Mouse (Mus musculus) liver, adult 2 months (tissue): Measurements from ENCODE around the gene Grik5. TPM values are rescaled to one million over a fixed set of nuclear protein-coding genes. Genes with fewer than 3 reads are reported as not detected.
A peak's percentile ranks its signal among the peaks of the same experiment; 100 is the strongest.

Experiments
- DNase-seq: peaks from one replicate; pipeline ENCODE4 v3.0.0-alpha.2; 2011; ENCODE audit warnings: low read depth, low spot score; ENCODE audit errors: extremely low read depth
- H3K27ac ChIP-seq: fragments of 200-500 bp; replicated peaks from 2 replicates; pipeline ENCODE4 v1.5.1; 2012; ENCODE audit warnings: low read depth, mild to moderate bottlenecking, control low read depth, inconsistent platforms, low read length; ENCODE audit not compliant: insufficient read depth
- H3K27me3 ChIP-seq: fragments of 200-500 bp; 2 replicates; pipeline ENCODE4 v1.6.1; 2012; ENCODE audit warnings: mild to moderate bottlenecking, moderate library complexity, low read length, inconsistent platforms; ENCODE audit not compliant: control insufficient read depth, insufficient read depth
- H3K36me3 ChIP-seq: fragments of 200-500 bp; 2 replicates; pipeline ENCODE4 v1.6.1; 2012; ENCODE audit warnings: low read length, inconsistent platforms; ENCODE audit not compliant: control insufficient read depth, insufficient read depth
- H3K4me1 ChIP-seq: fragments of 200-500 bp; 2 replicates; pipeline ENCODE4 v1.6.1; 2011; ENCODE audit warnings: low read length; ENCODE audit not compliant: control insufficient read depth, insufficient read depth
- H3K4me3 ChIP-seq: fragments of 200-500 bp; 2 replicates; pipeline ENCODE4 v1.5.1; 2011; ENCODE audit warnings: low read depth, mild to moderate bottlenecking, control low read depth, low read length, moderate library complexity; ENCODE audit not compliant: insufficient read depth
- H3K79me2 ChIP-seq: fragments of 200-500 bp; 2 replicates; pipeline ENCODE4 v1.6.1; 2012; ENCODE audit warnings: inconsistent platforms, mild to moderate bottlenecking, low read length, moderate library complexity; ENCODE audit not compliant: control insufficient read depth, insufficient read depth
- H3K9ac ChIP-seq: fragments of 200-500 bp; 2 replicates; pipeline ENCODE4 v1.6.1; 2012; ENCODE audit warnings: low read depth, mild to moderate bottlenecking, control low read depth, inconsistent platforms, low read length
- CTCF ChIP-seq: fragments of 200-500 bp; IDR thresholded peaks from 2 replicates; pipeline ENCODE4 v1.5.1; 2011; ENCODE audit warnings: low read depth, low read length, control low read depth
- POLR2A ChIP-seq: fragments of 200-500 bp; IDR thresholded peaks from 2 replicates; pipeline ENCODE4 v1.6.1; 2011; ENCODE audit warnings: low read length, control low read depth; ENCODE audit not compliant: insufficient read depth; ENCODE audit errors: extremely low read depth
- WGBS: fragments of 180-500 bp; shearing (Covaris S2); methylation state at CpG from one replicate; pipeline ENCODE4 v1.1.7; 2018; 5-methylcytosine and 5-hydroxymethylcytosine counted together
- polyA plus RNA-seq: library from polyadenylated mRNA; depleted of rRNA; stranded (reverse); fragments of >200 nt; gene quantifications from 2 replicates; pipeline ENCODE4 v1.2.3, GENCODE M21; 2012
- total RNA-seq: library from RNA; depleted of rRNA; stranded (reverse); fragments of >200 nt; gene quantifications from 2 replicates; pipeline ENCODE4 v1.2.3, GENCODE M21; 2014

Grik5 gene
- total and polyA plus RNA-seq, 2 experiments = 2.4 to 14.0 TPM

DNA sequence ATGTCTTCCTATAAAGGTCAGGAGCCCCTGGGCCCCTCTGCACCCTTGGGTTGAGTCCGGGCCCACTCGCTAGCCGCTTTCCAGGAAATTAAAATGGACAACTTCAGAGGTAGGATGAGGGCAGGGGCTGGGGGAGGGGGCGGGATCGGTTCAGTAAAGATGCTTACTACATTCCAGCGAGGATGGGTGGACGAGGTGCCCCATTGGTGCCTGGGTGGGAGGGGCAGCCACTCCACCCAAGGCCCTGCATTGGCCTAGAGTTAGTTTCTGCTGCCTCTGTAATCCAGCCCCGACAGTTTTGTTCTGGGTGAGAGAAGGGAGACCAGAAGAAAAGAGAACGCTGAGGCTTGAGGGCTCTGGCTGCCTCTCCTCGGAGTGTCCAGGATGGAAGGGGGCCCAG lies 17.7 kb upstream of the Grik5 start:
- Histone ChIP-seq H3K9ac (no peak overlapping the region), H3K27me3 (no peaks in the 10 kb centered on the region), H3K4me3 (no peak overlapping the region), H3K27ac (no peak overlapping the region), H3K36me3 (no peaks in the 10 kb centered on the region), H3K79me2 (no peaks in the 10 kb centered on the region), H3K4me1 (peaks cover 1% of the 10 kb centered on the region)
- DNase-seq = no peak
- TF ChIP-seq POLR2A (no peak), CTCF (no peak)
- 57% methylated on average over 10 of the region's 10 CpGs for WGBS

GRCm38 (mm10) chr7:25088968-25089367 lies 16.8 kb upstream of the Grik5 start:
- no peaks in the 10 kb centered on the region for H3K27me3 ChIP-seq
- H3K27ac ChIP-seq = no peak overlapping the region
- no peak overlapping the region for H3K9ac ChIP-seq
- H3K4me3 ChIP-seq = no peak overlapping the region
- no peaks in the 10 kb centered on the region for H3K79me2 ChIP-seq
- WGBS = 39% methylated on average over 11 of the region's 11 CpGs
- H3K36me3 ChIP-seq = no peaks in the 10 kb centered on the region
- TF ChIP-seq POLR2A (no peak), CTCF (no peak)
- H3K4me1 ChIP-seq = peaks cover 3% of the 10 kb centered on the region
- DNase-seq = no peak

GRCm38 (mm10) chr7:25088531-25088930 lies 16.4 kb upstream of the Grik5 start:
- Histone ChIP-seq H3K27me3 (no peaks in the 10 kb centered on the region), H3K79me2 (no peaks in the 10 kb centered on the region), H3K4me1 (peaks cover 3% of the 10 kb centered on the region), H3K4me3 (no peak overlapping the region), H3K27ac (no peak overlapping the region), H3K36me3 (no peaks in the 10 kb centered on the region), H3K9ac (no peak overlapping the region)
- DNase-seq = no peak
- WGBS = 38% methylated on average over 10 of the region's 10 CpGs
- TF ChIP-seq POLR2A (no peak), CTCF (no peak)

GRCm38 (mm10) chr7:25087972-25088371 lies 15.8 kb upstream of the Grik5 start:
- no peak overlapping the region for H3K9ac ChIP-seq
- H3K27ac ChIP-seq = no peak overlapping the region
- H3K79me2 ChIP-seq = no peaks in the 10 kb centered on the region
- TF ChIP-seq CTCF = no peak
- no peak for TF ChIP-seq POLR2A
- H3K4me3 ChIP-seq = no peak overlapping the region
- H3K27me3 ChIP-seq = no peaks in the 10 kb centered on the region
- peaks cover 3% of the 10 kb centered on the region for H3K4me1 ChIP-seq
- H3K36me3 ChIP-seq = peaks cover 2% of the 10 kb centered on the region; the same call in 1 of the 2 replicates
- no peak for DNase-seq
- 63% methylated on average over 5 of the region's 5 CpGs for WGBS

DNA sequence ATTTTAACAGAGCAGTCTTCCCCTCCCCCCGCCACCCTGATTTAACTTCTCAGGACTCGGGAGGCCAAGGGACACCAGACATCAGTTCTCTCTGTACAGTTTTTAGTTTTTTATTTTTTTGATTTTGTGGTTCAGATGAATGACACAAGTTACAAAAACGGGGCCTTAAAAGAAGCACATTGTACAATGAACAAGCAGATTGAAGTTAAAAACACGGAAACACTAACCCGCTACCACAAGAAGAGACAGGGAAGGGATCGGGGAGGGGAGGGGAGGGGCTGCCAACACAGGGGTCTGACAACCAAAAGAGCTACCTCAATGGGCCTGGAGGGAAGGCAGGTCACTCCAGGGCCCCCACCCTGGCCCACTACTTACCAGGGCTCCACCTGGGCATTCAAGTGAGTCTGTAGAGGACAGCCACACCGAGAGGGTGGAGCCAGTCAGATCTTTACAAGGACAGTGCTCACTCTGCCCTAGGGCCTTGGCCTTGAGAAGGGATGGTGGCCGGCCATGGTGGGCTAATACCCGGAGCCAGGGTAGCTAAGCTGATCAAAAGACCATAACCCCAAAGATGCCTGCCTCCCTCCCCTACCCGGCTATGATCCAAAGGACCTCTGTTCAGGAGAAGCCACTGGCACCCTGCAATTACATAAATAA lies 15.2 kb upstream of the Grik5 start:
- no peaks in the 10 kb centered on the region for H3K27me3 ChIP-seq
- H3K27ac ChIP-seq = no peak overlapping the region
- no peaks in the 10 kb centered on the region for H3K79me2 ChIP-seq
- no peak overlapping the region for H3K9ac ChIP-seq
- DNase-seq = no peak
- WGBS = 77% methylated on average over 10 of the region's 10 CpGs
- TF ChIP-seq CTCF (no peak), POLR2A (no peak)
- peaks cover 3% of the 10 kb centered on the region for H3K4me1 ChIP-seq
- H3K36me3 ChIP-seq = peaks cover 6% of the 10 kb centered on the region; the same call in 1 of the 2 replicates
- no peak overlapping the region for H3K4me3 ChIP-seq

DNA sequence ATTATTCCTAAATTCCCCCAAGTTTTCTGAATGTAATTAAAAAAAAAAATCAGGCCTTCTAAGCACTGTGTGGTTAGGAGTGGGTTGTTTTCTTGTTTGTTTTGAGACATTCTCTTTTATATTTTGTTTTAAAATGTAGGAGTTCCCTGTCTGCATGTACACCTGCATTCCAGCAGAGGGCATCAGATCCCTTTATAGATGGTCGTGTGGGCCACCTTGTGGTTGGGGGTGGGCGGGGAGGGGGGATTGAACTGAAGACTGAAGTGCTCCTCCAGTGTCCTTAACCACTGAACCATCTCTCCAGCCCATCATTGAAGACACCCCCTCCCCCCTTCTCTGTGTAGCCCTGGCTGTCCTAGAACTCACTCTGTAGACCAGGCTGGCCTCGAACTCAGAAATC lies 14.5 kb upstream of the Grik5 start:
- Histone ChIP-seq H3K9ac (no peak overlapping the region), H3K36me3 (peaks cover 11% of the 10 kb centered on the region), H3K79me2 (no peaks in the 10 kb centered on the region; the same call in 1 of the 2 replicates), H3K4me1 (peaks cover 3% of the 10 kb centered on the region), H3K27me3 (no peaks in the 10 kb centered on the region), H3K4me3 (no peak overlapping the region), H3K27ac (no peak overlapping the region)
- TF ChIP-seq CTCF = peak; percentile 33; the same call in 1 of the 2 replicates
- no peak for TF ChIP-seq POLR2A
- WGBS = 58% methylated on average over 3 of the region's 3 CpGs
- no peak for DNase-seq
